Mouse (Mus musculus): ENCODE measurements around the gene Glra4.

DNA sequence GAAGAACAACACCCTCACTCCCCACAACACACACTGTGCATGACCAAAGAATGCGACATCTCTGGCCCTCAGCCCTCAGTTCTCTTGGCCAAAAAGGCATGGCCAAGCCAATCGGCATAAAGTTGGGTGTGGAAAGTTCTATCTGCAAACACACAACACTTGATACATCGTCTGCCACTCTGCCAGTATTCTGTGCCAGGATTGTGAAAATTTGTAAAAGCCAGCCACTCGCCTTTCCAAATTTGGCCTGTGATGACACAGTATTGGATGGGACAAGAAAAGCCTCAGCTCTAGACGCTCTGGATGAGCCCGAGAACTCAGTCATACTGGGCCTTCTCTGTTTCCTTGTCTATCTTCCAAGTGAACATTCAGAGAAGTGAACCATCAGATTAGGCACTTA is 39.8 kb upstream of the Glra4 start:
- TF ChIP-seq POLR2A (IDR thresholded peaks at IDR 0.05; ENCODE audit: low read depth, low read length) (no peak), CTCF (conservative IDR thresholded peaks at IDR 0.05; ENCODE audit: insufficient read depth, insufficient read length, low read depth, low read length) (no peak)

Data from kidney, adult 2 months (tissue).